Mouse (Mus musculus) brain, embryonic 14.5 days (tissue): ENCODE data around the gene Tbc1d14. TPM values are rescaled to one million over a fixed set of nuclear protein-coding genes. Genes with fewer than 3 reads are reported as not detected.

Source experiments
- DNase-seq: peaks from one replicate; pipeline ENCODE4 v3.0.0-alpha.2; 2011; ENCODE audit warnings: low read depth
- CTCF ChIP-seq: fragments of 200-500 bp; IDR thresholded peaks from 2 replicates; pipeline ENCODE4 v1.5.1; 2012; ENCODE audit warnings: inconsistent platforms, mild to moderate bottlenecking, moderate library complexity, borderline replicate concordance; ENCODE audit not compliant: insufficient read depth, insufficient read length; ENCODE audit errors: extremely low read depth
- POLR2A ChIP-seq: fragments of 200-500 bp; IDR thresholded peaks from 2 replicates; pipeline ENCODE4 v1.6.1; 2012; ENCODE audit warnings: mild to moderate bottlenecking, inconsistent platforms, borderline replicate concordance; ENCODE audit not compliant: poor library complexity, insufficient read depth, insufficient read length, severe bottlenecking; ENCODE audit errors: extremely low read depth
- polyA plus RNA-seq: library from polyadenylated mRNA; depleted of rRNA; stranded (reverse); fragments of >200 nt; gene quantifications from 2 replicates; pipeline ENCODE4 v1.2.3, GENCODE M21; 2012

The Tbc1d14 gene
- polyA plus RNA-seq, 1 experiment = 90.2 TPM

- no peak for DNase-seq
- TF ChIP-seq POLR2A = no peak
- TF ChIP-seq CTCF = no peak
These were observed 69.8 kb downstream of the Tbc1d14 start for GRCm38 (mm10) chr5:36523219-36523703.

GRCm38 (mm10) chr5:36522782-36523181 is 70.3 kb downstream of the Tbc1d14 start:
- no peak for TF ChIP-seq POLR2A
- no peak for TF ChIP-seq CTCF
- no peak for DNase-seq

GRCm38 (mm10) chr5:36519751-36520150 is 73.3 kb downstream of the Tbc1d14 start:
- TF ChIP-seq CTCF (no peak), POLR2A (no peak)
- DNase-seq = no peak

- no peak for DNase-seq
- TF ChIP-seq CTCF (no peak), POLR2A (no peak)
These were observed 75.5 kb downstream of the Tbc1d14 start for GRCm38 (mm10) chr5:36517596-36517995.

GRCm38 (mm10) chr5:36515558-36515957 is 77.5 kb downstream of the Tbc1d14 start:
- TF ChIP-seq CTCF (no peak), POLR2A (no peak)
- peak; percentile 2 for DNase-seq

- DNase-seq = no peak
- no peak for TF ChIP-seq CTCF
- no peak for TF ChIP-seq POLR2A
These were observed 78.0 kb downstream of the Tbc1d14 start for GRCm38 (mm10) chr5:36515126-36515525.

- no peak for DNase-seq
- TF ChIP-seq CTCF (no peak), POLR2A (no peak)
These were observed 82.1 kb downstream of the Tbc1d14 start for GRCm38 (mm10) chr5:36510956-36511355.

GRCm38 (mm10) chr5:36508351-36508750 is 84.7 kb downstream of the Tbc1d14 start:
- TF ChIP-seq CTCF (no peak), POLR2A (no peak)
- DNase-seq = no peak

- no peak for DNase-seq
- no peak for TF ChIP-seq CTCF
- TF ChIP-seq POLR2A = no peak
These were observed 87.4 kb downstream of the Tbc1d14 start for GRCm38 (mm10) chr5:36505643-36506042.

- no peak for DNase-seq
These were observed 87.8 kb downstream of the Tbc1d14 start for GRCm38 (mm10) chr5:36505235-36505634.

GRCm38 (mm10) chr5:36494709-36495108 is 98.4 kb downstream of the Tbc1d14 start:
- TF ChIP-seq CTCF = no peak
- TF ChIP-seq POLR2A = no peak
- DNase-seq = no peak

More at GRCm38 (mm10) chr5:36505235-36505634, 87.8 kb downstream of the Tbc1d14 start:
- TF ChIP-seq POLR2A = no peak
- no peak for TF ChIP-seq CTCF

- TF ChIP-seq POLR2A (no peak), CTCF (no peak)
- no peak for DNase-seq
These were observed 99.2 kb downstream of the Tbc1d14 start for GRCm38 (mm10) chr5:36493919-36494318.

- TF ChIP-seq CTCF = peak; percentile 65; the same call in 1 of the 2 replicates
- no peak for TF ChIP-seq POLR2A
- DNase-seq = peak; percentile 54
These were observed 103.9 kb downstream of the Tbc1d14 start for GRCm38 (mm10) chr5:36489225-36489624.

- TF ChIP-seq POLR2A (no peak), CTCF (no peak)
- no peak for DNase-seq
These were observed 107.8 kb downstream of the Tbc1d14 start for GRCm38 (mm10) chr5:36485306-36485705.
